Mouse (Mus musculus): ENCODE results near the gene Pcdh7.

Gene Pcdh7

GRCm38 (mm10) chr5:57884982-57885381 is 167.2 kb downstream of the Pcdh7 start:
- intact Hi-C loops (cut with DNase I): no loop called here

GRCm38 (mm10) chr5:57899018-57899614 is 181.3 kb downstream of the Pcdh7 start:
- intact Hi-C loops (cut with DNase I): no loop called here

GRCm38 (mm10) chr5:57907218-57907617 is 189.5 kb downstream of the Pcdh7 start:
- intact Hi-C loops (cut with DNase I): no loop called here

GRCm38 (mm10) chr5:57921140-57921539 is 203.4 kb downstream of the Pcdh7 start:
- intact Hi-C loops (cut with DNase I): no loop called here

- intact Hi-C loops (cut with DNase I): no loop called here
Observed at GRCm38 (mm10) chr5:57931331-57931730, 213.6 kb downstream of the Pcdh7 start.

- intact Hi-C loops (cut with DNase I): no loop called here
Observed at GRCm38 (mm10) chr5:57931738-57932137, 214.0 kb downstream of the Pcdh7 start.

GRCm38 (mm10) chr5:57934666-57935065 is 216.9 kb downstream of the Pcdh7 start:
- intact Hi-C loops (cut with DNase I): no loop called here

GRCm38 (mm10) chr5:57940457-57940856 is 222.7 kb downstream of the Pcdh7 start:
- intact Hi-C loops (cut with DNase I): loop anchor here (10.0 kb wide), 1 partner anchor 136 kb away; no protein-coding TSS in a partner anchor

- intact Hi-C loops (cut with DNase I): loop anchor here (10.0 kb wide), 1 partner anchor 138 kb away; no protein-coding TSS in a partner anchor
Observed at GRCm38 (mm10) chr5:57943176-57943575, 225.4 kb downstream of the Pcdh7 start.

- intact Hi-C loops (cut with DNase I): loop anchor here (10.0 kb wide), 1 partner anchor 139 kb away; no protein-coding TSS in a partner anchor
Observed at GRCm38 (mm10) chr5:57943611-57944010, 225.8 kb downstream of the Pcdh7 start.

GRCm38 (mm10) chr5:57945419-57945818 is 227.7 kb downstream of the Pcdh7 start:
- intact Hi-C loops (cut with DNase I): loop anchor here (10.0 kb wide), 1 partner anchor 141 kb away; no protein-coding TSS in a partner anchor

GRCm38 (mm10) chr5:57959317-57959716 is 241.6 kb downstream of the Pcdh7 start:
- intact Hi-C loops (cut with DNase I): no loop called here

GRCm38 (mm10) chr5:57963792-57964191 is 246.0 kb downstream of the Pcdh7 start:
- intact Hi-C loops (cut with DNase I): no loop called here

- intact Hi-C loops (cut with DNase I): no loop called here
Observed at GRCm38 (mm10) chr5:57964201-57964600, 246.4 kb downstream of the Pcdh7 start.

GRCm38 (mm10) chr5:57993584-57993983 is 275.8 kb downstream of the Pcdh7 start:
- intact Hi-C loops (cut with DNase I): no loop called here

GRCm38 (mm10) chr5:58021331-58021730 is 303.6 kb downstream of the Pcdh7 start:
- intact Hi-C loops (cut with DNase I): no loop called here

- intact Hi-C loops (cut with DNase I): no loop called here
Observed at GRCm38 (mm10) chr5:58025123-58025522, 307.4 kb downstream of the Pcdh7 start.

- intact Hi-C loops (cut with DNase I): no loop called here
Observed at GRCm38 (mm10) chr5:58025759-58026158, 308.0 kb downstream of the Pcdh7 start.

- intact Hi-C loops (cut with DNase I): no loop called here
Observed at GRCm38 (mm10) chr5:58039875-58040274, 322.1 kb downstream of the Pcdh7 start.

GRCm38 (mm10) chr5:58044216-58044615 is 326.4 kb downstream of the Pcdh7 start:
- intact Hi-C loops (cut with DNase I): no loop called here

GRCm38 (mm10) chr5:58081054-58081453 is 363.3 kb downstream of the Pcdh7 start:
- intact Hi-C loops (cut with DNase I): no loop called here

- intact Hi-C loops (cut with DNase I): no loop called here
Observed at GRCm38 (mm10) chr5:58082230-58082629, 364.5 kb downstream of the Pcdh7 start.

- intact Hi-C loops (cut with DNase I): no loop called here
Observed at GRCm38 (mm10) chr5:58083056-58083455, 365.3 kb downstream of the Pcdh7 start.
